Mouse (Mus musculus): ENCODE measurements around the gene Mfsd14a.

- TF ChIP-seq GATA1 (IDR thresholded peaks at IDR 0.05; ENCODE audit: borderline replicate concordance, low read length) (no peak), FLI1 (IDR thresholded peaks at IDR 0.05; ENCODE audit: low read length) (no peak)
These were observed 3.4 kb downstream of the Mfsd14a start for GRCm38 (mm10) chr3:116658928-116659565.

Measured in megakaryocyte, embryonic 14.5 days (primary cell).